Mouse (Mus musculus): ENCODE measurements around the gene Afdn.

DNA sequence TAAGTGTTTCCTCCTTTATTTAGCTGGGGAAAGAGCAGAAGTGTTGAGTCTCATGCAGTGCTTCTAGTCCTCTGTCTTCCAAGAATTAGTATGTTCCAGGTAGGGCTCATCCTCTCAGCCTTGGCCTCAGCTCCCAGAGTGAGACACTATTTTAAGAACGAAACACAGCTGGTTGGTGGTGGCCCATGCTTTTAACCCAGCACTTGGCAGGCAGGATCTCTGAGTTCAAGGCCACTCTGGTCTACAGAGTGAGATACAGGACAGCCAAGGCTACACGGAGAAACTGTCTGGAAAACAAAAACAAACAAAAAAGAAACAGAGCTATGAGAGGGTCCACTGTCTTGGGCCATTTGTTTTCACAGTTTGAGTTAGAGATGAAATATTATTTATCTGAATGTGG, 17.3 kb downstream of the Afdn start:
- TF ChIP-seq CTCF (IDR thresholded peaks at IDR 0.05; ENCODE audit: low read depth): no peak
- TF ChIP-seq EP300 (IDR thresholded peaks at IDR 0.05; ENCODE audit: low read depth): no peak

All from heart, postnatal 0 days (tissue).